Mouse (Mus musculus): ENCODE measurements around the gene Tox3.

DNA sequence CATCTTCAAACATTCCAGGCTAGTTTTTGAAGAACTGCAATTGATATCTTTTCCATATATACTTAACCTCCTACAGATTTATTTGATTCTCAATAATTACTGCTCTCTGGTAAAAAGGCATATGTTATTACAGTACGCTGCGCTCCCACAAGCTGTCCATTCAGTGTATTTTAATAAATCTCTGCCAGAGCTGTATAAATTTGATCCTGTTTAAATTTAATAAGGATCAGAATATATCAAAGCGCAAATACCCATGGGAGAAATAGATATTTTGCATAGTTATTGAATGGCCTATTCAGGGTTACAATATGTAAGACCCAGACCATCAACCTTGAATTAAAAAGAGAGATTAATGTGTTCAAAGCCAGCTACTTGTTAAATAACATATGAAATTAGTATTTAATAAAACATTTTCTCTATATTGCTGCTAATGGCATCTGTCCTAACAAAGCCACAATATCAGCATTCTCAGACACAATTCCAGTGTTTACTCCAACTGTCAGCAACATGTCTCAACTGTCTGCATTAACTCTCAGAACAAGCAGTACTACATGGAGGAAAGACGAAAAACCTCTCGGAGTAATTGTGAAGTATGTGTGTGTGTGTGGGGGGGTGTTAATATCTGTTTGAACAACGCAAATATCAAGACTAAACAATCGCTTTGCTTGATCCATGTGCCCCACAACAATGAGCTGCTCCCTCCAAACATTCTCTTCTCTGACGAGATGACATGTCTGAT lies 25.3 kb downstream of the Tox3 start:
- TF ChIP-seq EP300 (IDR thresholded peaks at IDR 0.05; ENCODE audit: insufficient read depth, low read depth, low read length) (no peak), CTCF (IDR thresholded peaks at IDR 0.05) (no peak)

Measured in heart, adult 2 months (tissue).